Mouse (Mus musculus): ENCODE measurements around the gene Bmpr1a.

DNA sequence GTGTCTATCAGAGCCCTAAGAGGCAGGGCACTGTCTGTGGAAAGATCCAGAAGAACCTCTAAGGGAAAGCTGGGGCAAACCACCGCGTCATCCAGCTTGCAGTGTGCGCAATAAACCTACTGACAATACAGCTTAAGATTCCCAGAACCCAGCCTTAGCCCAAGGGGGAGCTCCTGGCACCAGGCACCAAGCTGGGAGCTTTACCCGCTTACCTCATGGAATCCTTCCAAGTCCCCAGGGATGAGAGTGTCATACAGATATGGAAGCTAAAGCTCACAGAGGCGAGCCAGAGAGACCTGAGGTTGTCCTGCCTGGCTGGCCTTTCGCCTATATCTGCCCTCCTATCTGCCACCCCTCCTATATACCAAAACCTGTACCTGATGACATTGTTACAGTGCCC, 40.5 kb upstream of the Bmpr1a start:
- no peak for TF ChIP-seq GATA1 (IDR thresholded peaks at IDR 0.05; ENCODE audit: borderline replicate concordance, low read length)
- TF ChIP-seq FLI1 (IDR thresholded peaks at IDR 0.05; ENCODE audit: low read length), result no peak
